Mouse (Mus musculus) heart, embryonic 16.5 days (tissue): ENCODE data around the gene Htt. TPM values are rescaled to one million over a fixed set of nuclear protein-coding genes. Genes with fewer than 3 reads are reported as not detected.
"Not testable (repeated sequence)": the region's sequence is repeated elsewhere in the genome, so short reads cannot be mapped to it uniquely, and the experiment has no call there.

ENCODE experiments used
- ATAC-seq: fragments of 200-750 bp; cut with Nextera tagmentation; replicated peaks from 2 replicates; pipeline ENCODE4 v1.8.0; 2017; ENCODE audit warnings: moderate number of reproducible peaks; ENCODE audit not compliant: insufficient read depth, low FRiP score; ENCODE audit errors: extremely low read depth
- H3K27ac ChIP-seq: fragments of 300-500 bp; sonication (generic); 2 replicates; pipeline ENCODE4 v1.5.1; 2014; ENCODE audit warnings: mild to moderate bottlenecking, low read length, control low read depth, moderate library complexity
- H3K27me3 ChIP-seq: fragments of 300-500 bp; sonication (generic); 2 replicates; pipeline ENCODE4 v1.6.1; 2014; ENCODE audit warnings: low read length, mixed read lengths; ENCODE audit not compliant: control insufficient read depth, insufficient read depth
- H3K36me3 ChIP-seq: fragments of 300-500 bp; sonication (generic); 2 replicates; pipeline ENCODE4 v1.6.1; 2014; ENCODE audit not compliant: control insufficient read depth, insufficient read depth
- H3K4me1 ChIP-seq: fragments of 300-500 bp; sonication (generic); 2 replicates; pipeline ENCODE4 v1.6.1; 2014; ENCODE audit warnings: low read length, mixed read lengths; ENCODE audit not compliant: control insufficient read depth, insufficient read depth
- H3K4me2 ChIP-seq: fragments of 300-500 bp; sonication (generic); 2 replicates; pipeline ENCODE4 v1.6.1; 2014; ENCODE audit warnings: low read depth, mild to moderate bottlenecking, control low read depth, low read length
- H3K4me3 ChIP-seq: fragments of 300-500 bp; sonication (generic); 2 replicates; pipeline ENCODE4 v1.5.1; 2014; ENCODE audit warnings: mild to moderate bottlenecking, control low read depth, low read length
- H3K9ac ChIP-seq: fragments of 300-500 bp; sonication (generic); 2 replicates; pipeline ENCODE4 v1.6.1; 2014; ENCODE audit warnings: low read length, control low read depth
- H3K9me3 ChIP-seq: fragments of 300-500 bp; sonication (generic); replicated peaks from 2 replicates; pipeline ENCODE4 v1.6.1; 2016; ENCODE audit warnings: low read length; ENCODE audit not compliant: control insufficient read depth
- WGBS: fragments of 180-500 bp; shearing (Covaris S2); extraction: QIAGEN DNeasy Blood & Tissue Kit; methylation state at CpG from one replicate; pipeline ENCODE4 v1.1.7; 2014; 5-methylcytosine and 5-hydroxymethylcytosine counted together
- polyA plus RNA-seq: library from polyadenylated mRNA; unstranded; fragments of >200 nt; fragmentation: Nextera tagmentation; extraction: Ambion mirVana; gene quantifications from 2 replicates; pipeline ENCODE4 v1.2.1, GENCODE M21; 2015

Htt gene
- polyA plus RNA-seq: 7.4 and 7.8 TPM in 2 replicates

GRCm38 (mm10) chr5:34761509-34761908, at the start of gene Htt:
Gene Htt (plus strand): TSS chr5:34761740.
- no peaks in the 10 kb centered on the region for H3K9me3 ChIP-seq
- no peaks in the 10 kb centered on the region for H3K36me3 ChIP-seq
- peak within 1 kb of the TSS; percentile 92 for H3K9ac ChIP-seq
- no peaks in the 10 kb centered on the region for H3K27me3 ChIP-seq
- peaks cover 12% of the 10 kb centered on the region for H3K4me1 ChIP-seq
- ATAC-seq: peak; percentile 97
- H3K4me3 ChIP-seq: peak within 1 kb of the TSS; percentile 88
- 0% methylated on average over 35 of the region's 35 CpGs for WGBS
- H3K4me2 ChIP-seq: peak within 1 kb of the TSS; percentile 95
- peak within 1 kb of the TSS; percentile 93 for H3K27ac ChIP-seq

GRCm38 (mm10) chr5:34714371-34714770, 47.2 kb upstream of the Htt start:
- not testable (repeated sequence) for ATAC-seq, H3K4me3 ChIP-seq, H3K9ac ChIP-seq, H3K4me2 ChIP-seq, H3K27ac ChIP-seq, H3K4me1 ChIP-seq, H3K36me3 ChIP-seq, H3K9me3 ChIP-seq, H3K27me3 ChIP-seq
- 68% methylated on average over 3 of the region's 3 CpGs for WGBS

GRCm38 (mm10) chr5:34714816-34715215, 46.7 kb upstream of the Htt start:
- Histone ChIP-seq H3K4me2 (no peak overlapping the region), H3K9me3 (no peaks in the 10 kb centered on the region), H3K27ac (no peak overlapping the region), H3K36me3 (no peaks in the 10 kb centered on the region), H3K4me1 (no peaks in the 10 kb centered on the region), H3K9ac (no peak overlapping the region), H3K27me3 (no peaks in the 10 kb centered on the region), H3K4me3 (no peak overlapping the region)
- WGBS: 75% methylated on average over 5 of the region's 5 CpGs
- ATAC-seq: no peak

GRCm38 (mm10) chr5:34729141-34729540, 32.4 kb upstream of the Htt start:
- no peaks in the 10 kb centered on the region for H3K9me3 ChIP-seq
- H3K36me3 ChIP-seq: no peaks in the 10 kb centered on the region
- no peak for ATAC-seq
- no peak overlapping the region for H3K4me2 ChIP-seq
- H3K4me3 ChIP-seq: no peak overlapping the region
- H3K9ac ChIP-seq: no peak overlapping the region
- no peaks in the 10 kb centered on the region for H3K27me3 ChIP-seq
- peaks cover 3% of the 10 kb centered on the region for H3K4me1 ChIP-seq
- no peak overlapping the region for H3K27ac ChIP-seq

- Histone ChIP-seq H3K27me3 (no peaks in the 10 kb centered on the region), H3K36me3 (no peaks in the 10 kb centered on the region), H3K9me3 (no peaks in the 10 kb centered on the region), H3K4me3 (no peak overlapping the region), H3K4me1 (peaks cover 3% of the 10 kb centered on the region), H3K9ac (no peak overlapping the region), H3K4me2 (no peak overlapping the region), H3K27ac (no peak overlapping the region)
- no peak for ATAC-seq
- 16% methylated on average over 1 of the region's 1 CpGs for WGBS
These were observed 31.3 kb upstream of the Htt start for GRCm38 (mm10) chr5:34730255-34730654.

- no peak for ATAC-seq
- H3K9ac ChIP-seq: no peak overlapping the region
- 59% methylated on average over 3 of the region's 3 CpGs for WGBS
These were observed 10.1 kb upstream of the Htt start for GRCm38 (mm10) chr5:34751477-34751876.

GRCm38 (mm10) chr5:34758762-34759161, 2.8 kb upstream of the Htt start:
- Histone ChIP-seq H3K4me1 (peaks cover 12% of the 10 kb centered on the region), H3K27me3 (no peaks in the 10 kb centered on the region), H3K9me3 (no peaks in the 10 kb centered on the region), H3K4me2 (no peak overlapping the region), H3K9ac (no peak overlapping the region), H3K36me3 (no peaks in the 10 kb centered on the region), H3K4me3 (no peak overlapping the region), H3K27ac (no peak overlapping the region)
- no peak for ATAC-seq
- 61% methylated on average over 1 of the region's 1 CpGs for WGBS

More at GRCm38 (mm10) chr5:34751477-34751876, 10.1 kb upstream of the Htt start:
- no peaks in the 10 kb centered on the region for H3K27me3 ChIP-seq
- no peaks in the 10 kb centered on the region for H3K4me1 ChIP-seq
- no peak overlapping the region for H3K4me3 ChIP-seq
- H3K9me3 ChIP-seq: no peaks in the 10 kb centered on the region
- H3K36me3 ChIP-seq: no peaks in the 10 kb centered on the region
- no peak overlapping the region for H3K4me2 ChIP-seq
- no peak overlapping the region for H3K27ac ChIP-seq

- WGBS: 1% methylated on average over 19 of the region's 19 CpGs
- Histone ChIP-seq H3K4me2 (peak overlapping the region; percentile 95), H3K27me3 (no peaks in the 10 kb centered on the region), H3K27ac (peak overlapping the region; percentile 93), H3K4me1 (peaks cover 12% of the 10 kb centered on the region), H3K9me3 (no peaks in the 10 kb centered on the region), H3K9ac (peak overlapping the region; percentile 85), H3K36me3 (no peaks in the 10 kb centered on the region), H3K4me3 (peak overlapping the region; percentile 88)
- peak; percentile 15; the same call in 1 of the 2 replicates for ATAC-seq
These were observed 561 bp upstream of the Htt start for GRCm38 (mm10) chr5:34760850-34761508.

GRCm38 (mm10) chr5:34761934-34762611, 533 bp downstream of the Htt start:
- Histone ChIP-seq H3K27ac (peak overlapping the region; percentile 93), H3K9ac (peak overlapping the region; percentile 92), H3K4me3 (peak overlapping the region; percentile 88), H3K27me3 (no peaks in the 10 kb centered on the region), H3K36me3 (no peaks in the 10 kb centered on the region), H3K4me2 (peak overlapping the region; percentile 95), H3K9me3 (no peaks in the 10 kb centered on the region), H3K4me1 (peaks cover 12% of the 10 kb centered on the region)
- WGBS: under 1% methylated on average over 44 of the region's 54 CpGs
- peak; percentile 29 for ATAC-seq
